In genomic region chrX:10233051-10233450, GRCm38 (mm10) we compare ENCODE assay signal across 12 mouse cellular contexts. TPM values are rescaled to one million over a fixed set of nuclear protein-coding genes. Genes with fewer than 3 reads are reported as not detected.
DNase-seq lines count a peak whose midpoint lies in the region; ATAC-seq lines count a peak whose summit lies in the region.
"Had no signal": no experiment of that assay in that cellular context is flagged by ENCODE, and none has a peak within 500 bp of the region (broad histone marks: within the 10 kb centered on the region; RNA-seq: fewer than 3 reads in every experiment).

No protein-coding gene starts in this region.

- ATAC-seq in heart, embryonic 11.5 days (replicated peaks; ENCODE audit: insufficient number of reproducible peaks, low FRiP score, low TSS enrichment): no peak
- no peak for ATAC-seq in kidney, embryonic 16.5 days (ENCODE audit: low FRiP score, low TSS enrichment)

- no peaks in the 10 kb centered on the region for H3K27me3 ChIP-seq in heart, embryonic 11.5 days (ENCODE audit: control insufficient read depth, insufficient read depth, low read length)
- no peaks in the 10 kb centered on the region for H3K27me3 ChIP-seq in kidney, embryonic 16.5 days (ENCODE audit: insufficient read depth, low read length)

- H3K36me3 ChIP-seq in heart, embryonic 11.5 days (ENCODE audit: control insufficient read depth, insufficient read depth, low read length): no peaks in the 10 kb centered on the region
- H3K36me3 ChIP-seq in kidney, embryonic 16.5 days (ENCODE audit: insufficient read depth, low read length): no peaks in the 10 kb centered on the region

- no peaks in the 10 kb centered on the region for H3K9me3 ChIP-seq in heart, embryonic 11.5 days (replicated peaks; ENCODE audit: control insufficient read depth, low read length)
- H3K9me3 ChIP-seq in kidney, embryonic 16.5 days (ENCODE audit: low read length): no peaks in the 10 kb centered on the region

- DNase-seq in adrenal gland, postnatal 14 days: peak; percentile 6
- DNase-seq in adrenal gland, postnatal 10 days: no peak
- peak; percentile 12 to 18 for DNase-seq in heart, adult 9 months (ENCODE audit: low spot score in 2 of 2)
- DNase-seq in left cerebral cortex, postnatal 25 days (ENCODE audit: low spot score in 2 of 2): peak; percentile 26 to 52
- DNase-seq in left cerebral cortex, postnatal 10 days (ENCODE audit: extremely low spot score in 1 of 2, low spot score in 2 of 2): no peak
- peak; percentile 37 for DNase-seq in adipocyte (ENCODE audit: low spot score)
- DNase-seq: kidney, adult 11 months; liver had no signal

- WGBS in heart, embryonic 11.5 days (ENCODE audit: insufficient replicate concordance): 73% methylated on average over 2 of the region's 2 CpGs
- 59% methylated on average over 2 of the region's 2 CpGs for WGBS in kidney, embryonic 16.5 days

- H3K27ac ChIP-seq in heart, embryonic 11.5 days (ENCODE audit: low read depth, low read length): no peak overlapping the region
- H3K27ac ChIP-seq in kidney, embryonic 16.5 days (ENCODE audit: low read length): no peak overlapping the region

- intact Hi-C loops in left cerebral cortex, postnatal 25 days (cut with DNase I): loop anchor here (10.0 kb wide), 1 partner anchor 342 kb away; no protein-coding TSS in a partner anchor
- intact Hi-C loops in left cerebral cortex, postnatal 10 days (cut with DNase I): loop anchor here (10.0 kb wide), 1 partner anchor 222 kb away; no protein-coding TSS in a partner anchor

- no peak overlapping the region for H3K4me2 ChIP-seq in heart, embryonic 11.5 days
- H3K4me2 ChIP-seq in kidney, embryonic 16.5 days (replicated peaks; ENCODE audit: low read depth, low read length): no peak overlapping the region

- H3K9ac ChIP-seq in heart, embryonic 11.5 days (ENCODE audit: low read depth, low read length): no peak overlapping the region
- H3K9ac ChIP-seq in kidney, embryonic 16.5 days (replicated peaks; ENCODE audit: low read length): no peak overlapping the region

- H3K4me3 ChIP-seq in heart, embryonic 11.5 days (ENCODE audit: low read depth, low read length): no peak overlapping the region
- no peak overlapping the region for H3K4me3 ChIP-seq in kidney, embryonic 16.5 days (ENCODE audit: low read length)

- no peaks in the 10 kb centered on the region for H3K4me1 ChIP-seq in heart, embryonic 11.5 days (ENCODE audit: control insufficient read depth, insufficient read depth, low read length)
- H3K4me1 ChIP-seq in kidney, embryonic 16.5 days (ENCODE audit: insufficient read depth, low read length): no peaks in the 10 kb centered on the region

RNA-seq across cellular contexts. Expression of gene Rpgr, which starts 16.3 kb away (rescaled TPM):
- total RNA-seq in adrenal gland, postnatal 14 days (2021): 4.5 and 4.6 TPM in 2 replicates
- total RNA-seq in adrenal gland, postnatal 10 days (2021): 1 to 10 TPM; 5.1 to 6.3 TPM
- 12.2 and 12.8 TPM in 2 replicates for polyA plus RNA-seq in heart, embryonic 11.5 days (2014; fragmentation: Nextera tagmentation; extraction: Ambion mirVana)
- 10 to 100 TPM; 18.6 to 21.9 TPM for total RNA-seq in left cerebral cortex, postnatal 25 days (2021)
- 10 to 100 TPM; 23.6 TPM for total RNA-seq in left cerebral cortex, postnatal 10 days (2021)
- 20.3 and 20.8 TPM in 2 replicates for polyA plus RNA-seq in kidney, embryonic 16.5 days (2015; fragmentation: Nextera tagmentation; extraction: Ambion mirVana)

RNA-seq across cellular contexts. Expression of gene Otc, which starts 19.1 kb away (rescaled TPM):
- 1.5 and 37.6 TPM in 2 replicates for total RNA-seq in adrenal gland, postnatal 14 days (2021)
- total RNA-seq in adrenal gland, postnatal 10 days (2021): 10 to 100 TPM; 15.0 to 30.6 TPM
- polyA plus RNA-seq in heart, embryonic 11.5 days (2014; fragmentation: Nextera tagmentation; extraction: Ambion mirVana): 0.21 TPM in 1 of 2 replicates, not detected in the other
- not detected for total RNA-seq in left cerebral cortex, postnatal 25 days (2021)
- not detected for total RNA-seq in left cerebral cortex, postnatal 10 days (2021)
- 0.20 and 0.24 TPM in 2 replicates for polyA plus RNA-seq in kidney, embryonic 16.5 days (2015; fragmentation: Nextera tagmentation; extraction: Ambion mirVana)
- total RNA-seq: granulocyte monocyte progenitor cell, adult 5-6 weeks had no signal
- polyA plus RNA-seq: testis, adult 2 months had no signal

Comparison
In these comparisons a context has a peak if more than half of its experiments do, and no peak if none do; other contexts are left out.
1. DNase-seq: peak in adrenal gland, postnatal 14 days (single experiment), heart, adult 9 months (2 of 2), left cerebral cortex, postnatal 25 days (2 of 2) and adipocyte (single experiment); none in adrenal gland, postnatal 10 days (single experiment) and left cerebral cortex, postnatal 10 days (0 of 2).